Mouse (Mus musculus): ENCODE measurements around the gene Rnf222. TPM values are rescaled to one million over a fixed set of nuclear protein-coding genes. Genes with fewer than 3 reads are reported as not detected.

Rnf222 gene
- polyA plus RNA-seq, 1 experiment from 2014 or later = 0.15 TPM

Other genes with a start within 250 kb of the Rnf222 start
- gene Myh10, start 197.0 kb upstream of the Rnf222 start, polyA plus RNA-seq (2015; fragmentation: Nextera tagmentation; extraction: Ambion mirVana) = 124 and 133 TPM in 2 replicates
- gene Ndel1, start 16.7 kb upstream of the Rnf222 start, polyA plus RNA-seq (2015; fragmentation: Nextera tagmentation; extraction: Ambion mirVana) = 56.7 and 61.6 TPM in 2 replicates
- gene Rpl26, start 13.0 kb downstream of the Rnf222 start, polyA plus RNA-seq (2015; fragmentation: Nextera tagmentation; extraction: Ambion mirVana) = 640 and 686 TPM in 2 replicates
- gene Odf4, start 38.5 kb downstream of the Rnf222 start, polyA plus RNA-seq (2015; fragmentation: Nextera tagmentation; extraction: Ambion mirVana) = not detected in 2 replicates
- 11.2 and 11.5 TPM in 2 replicates for gene Arhgef15, start 68.9 kb downstream of the Rnf222 start, polyA plus RNA-seq (2015; fragmentation: Nextera tagmentation; extraction: Ambion mirVana)
- 1.4 and 2.1 TPM in 2 replicates for gene Slc25a35, start 79.6 kb downstream of the Rnf222 start, polyA plus RNA-seq (2015; fragmentation: Nextera tagmentation; extraction: Ambion mirVana)
- 67.9 and 75.5 TPM in 2 replicates for gene Rangrf, start 86.6 kb downstream of the Rnf222 start, polyA plus RNA-seq (2015; fragmentation: Nextera tagmentation; extraction: Ambion mirVana)
- 19.9 and 20.3 TPM in 2 replicates for gene Pfas, start 119.9 kb downstream of the Rnf222 start, polyA plus RNA-seq (2015; fragmentation: Nextera tagmentation; extraction: Ambion mirVana)
- gene Ctc1, start 127.4 kb downstream of the Rnf222 start, polyA plus RNA-seq (2015; fragmentation: Nextera tagmentation; extraction: Ambion mirVana) = 45.0 and 49.8 TPM in 2 replicates
- gene Aurkb, start 157.1 kb downstream of the Rnf222 start, polyA plus RNA-seq (2015; fragmentation: Nextera tagmentation; extraction: Ambion mirVana) = 78.4 and 83.0 TPM in 2 replicates
- 9.7 and 10.3 TPM in 2 replicates for gene Borcs6, start 171.2 kb downstream of the Rnf222 start, polyA plus RNA-seq (2015; fragmentation: Nextera tagmentation; extraction: Ambion mirVana)
- 28.4 and 31.3 TPM in 2 replicates for gene Tmem107, start 182.3 kb downstream of the Rnf222 start, polyA plus RNA-seq (2015; fragmentation: Nextera tagmentation; extraction: Ambion mirVana)
- gene Vamp2, start 199.9 kb downstream of the Rnf222 start, polyA plus RNA-seq (2015; fragmentation: Nextera tagmentation; extraction: Ambion mirVana) = 79.5 and 82.1 TPM in 2 replicates
- gene Per1, start 206.7 kb downstream of the Rnf222 start, polyA plus RNA-seq (2015; fragmentation: Nextera tagmentation; extraction: Ambion mirVana) = 8.6 and 9.0 TPM in 2 replicates
- 0.47 and 0.67 TPM in 2 replicates for gene Hes7, start 231.9 kb downstream of the Rnf222 start, polyA plus RNA-seq (2015; fragmentation: Nextera tagmentation; extraction: Ambion mirVana)
- gene 9130213A22Rik, start 234.0 kb downstream of the Rnf222 start, polyA plus RNA-seq (2015; fragmentation: Nextera tagmentation; extraction: Ambion mirVana) = 0.41 and 0.60 TPM in 2 replicates
- gene Aloxe3, start 237.3 kb downstream of the Rnf222 start, polyA plus RNA-seq (2015; fragmentation: Nextera tagmentation; extraction: Ambion mirVana) = 0.13 and 0.14 TPM in 2 replicates

Measured in heart, embryonic 13.5 days (tissue).